ENCODE assay signal across 10 mouse cellular contexts in the genomic region with DNA sequence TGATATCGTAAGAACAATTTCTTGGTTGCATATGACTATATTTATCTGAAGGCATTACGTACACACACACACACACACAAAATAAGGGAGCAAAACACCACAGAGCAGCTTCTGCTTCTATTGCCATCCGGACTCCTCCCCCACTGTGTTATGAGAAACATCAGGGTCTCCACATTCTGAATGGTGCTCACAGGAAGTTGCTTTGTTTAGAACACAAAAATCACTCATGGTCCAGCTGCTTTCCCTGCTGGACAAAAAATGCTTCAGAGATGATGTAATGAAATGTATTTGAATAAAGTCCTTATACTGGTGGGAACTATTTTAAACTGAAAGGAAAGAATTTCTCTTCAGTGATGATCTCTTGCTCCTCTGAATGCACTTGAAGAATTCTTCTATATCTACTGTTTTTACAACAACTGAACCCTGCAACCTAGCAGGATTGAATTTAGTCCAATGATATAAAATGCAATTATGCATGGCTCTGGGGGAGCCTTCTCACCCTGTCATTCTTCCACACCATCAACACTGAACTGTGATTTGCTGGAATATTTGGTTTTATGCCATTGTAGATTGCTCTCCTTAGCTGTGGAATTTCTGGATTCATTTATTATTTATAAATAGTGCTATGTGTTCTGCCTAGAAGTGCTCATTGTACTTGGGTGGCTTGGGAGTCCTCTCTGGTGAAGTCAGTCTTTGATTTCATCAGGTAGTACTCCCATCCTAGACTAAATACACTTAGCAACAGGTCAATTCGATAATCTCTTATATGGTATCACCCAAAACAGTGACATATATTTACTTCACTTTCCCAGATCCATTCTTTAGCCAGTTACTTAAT.
DNase-seq lines count a peak whose midpoint lies in the region; ATAC-seq lines count a peak whose summit lies in the region.
"Had no signal": no experiment of that assay in that cellular context is flagged by ENCODE, and none has a peak within 500 bp of the region (broad histone marks: within the 10 kb centered on the region; RNA-seq: fewer than 3 reads in every experiment).

No protein-coding gene starts in this region.

- H3K9me3 ChIP-seq in limb, embryonic 13.5 days, result no peaks in the 10 kb centered on the region
- no peaks in the 10 kb centered on the region for H3K9me3 ChIP-seq in limb, embryonic 10.5 days (replicated peaks)
- H3K9me3 ChIP-seq in forebrain, embryonic 14.5 days (replicated peaks; ENCODE audit: control insufficient read depth, low read length), result 0 out of 2 replicates have a peak, but pooled peaks cover 2% of the 10 kb centered on the region
- no peaks in the 10 kb centered on the region for H3K9me3 ChIP-seq in hindbrain, embryonic 15.5 days
- H3K9me3 ChIP-seq: megakaryocyte, embryonic 14.5 days had no signal

- DNase-seq in limb, embryonic 10.5 days (ENCODE audit: low spot score), result no peak
- DNase-seq in forebrain, embryonic 14.5 days (ENCODE audit: low spot score), result peak; percentile 82
- peak; percentile 17 for DNase-seq in retina, postnatal 7 days (ENCODE audit: low read depth, low spot score)
- no peak for DNase-seq in right cerebral cortex, adult 18-20 months
- no peak for DNase-seq in frontal cortex, postnatal 25 days (ENCODE audit: low spot score in 2 of 2)

- no peaks in the 10 kb centered on the region for H3K36me3 ChIP-seq in limb, embryonic 13.5 days
- H3K36me3 ChIP-seq in limb, embryonic 10.5 days, result no peaks in the 10 kb centered on the region
- H3K36me3 ChIP-seq in forebrain, embryonic 14.5 days (ENCODE audit: control insufficient read depth, insufficient read depth, low read length), result no peaks in the 10 kb centered on the region
- no peaks in the 10 kb centered on the region for H3K36me3 ChIP-seq in hindbrain, embryonic 15.5 days

- no peaks in the 10 kb centered on the region for H3K27me3 ChIP-seq in limb, embryonic 13.5 days
- no peaks in the 10 kb centered on the region for H3K27me3 ChIP-seq in limb, embryonic 10.5 days (ENCODE audit: low read depth, poor library complexity, severe bottlenecking)
- no peaks in the 10 kb centered on the region for H3K27me3 ChIP-seq in forebrain, embryonic 14.5 days (replicated peaks; ENCODE audit: control insufficient read depth, insufficient read depth, low read length)
- H3K27me3 ChIP-seq in hindbrain, embryonic 15.5 days, result no peaks in the 10 kb centered on the region
- H3K27me3 ChIP-seq: megakaryocyte, embryonic 14.5 days had no signal

- no peak overlapping the region for H3K4me2 ChIP-seq in limb, embryonic 13.5 days (replicated peaks)
- no peak overlapping the region for H3K4me2 ChIP-seq in forebrain, embryonic 14.5 days (ENCODE audit: low read length)
- H3K4me2 ChIP-seq in hindbrain, embryonic 15.5 days, result no peak overlapping the region

- WGBS in limb, embryonic 13.5 days, result 72% methylated on average over 4 of the region's 4 CpGs
- WGBS in limb, embryonic 10.5 days, result 88% methylated on average over 4 of the region's 4 CpGs
- 31% methylated on average over 4 of the region's 4 CpGs for WGBS in forebrain, embryonic 14.5 days
- WGBS in hindbrain, embryonic 15.5 days, result 50% methylated on average over 4 of the region's 4 CpGs

- no peak overlapping the region for H3K27ac ChIP-seq in limb, embryonic 13.5 days
- no peak overlapping the region for H3K27ac ChIP-seq in limb, embryonic 10.5 days
- H3K27ac ChIP-seq in forebrain, embryonic 14.5 days (ENCODE audit: low read depth, low read length), result peak overlapping the region; percentile 22
- no peak overlapping the region for H3K27ac ChIP-seq in hindbrain, embryonic 15.5 days (replicated peaks)
- H3K27ac ChIP-seq: layer of hippocampus, adult 2 months had no signal

- no peak overlapping the region for H3K4me3 ChIP-seq in limb, embryonic 13.5 days
- H3K4me3 ChIP-seq in limb, embryonic 10.5 days, result no peak overlapping the region
- no peak overlapping the region for H3K4me3 ChIP-seq in forebrain, embryonic 14.5 days (ENCODE audit: low read depth, low read length)
- no peak overlapping the region for H3K4me3 ChIP-seq in hindbrain, embryonic 15.5 days
- H3K4me3 ChIP-seq: layer of hippocampus, adult 2 months; megakaryocyte, embryonic 14.5 days had no signal

- H3K4me1 ChIP-seq in limb, embryonic 13.5 days, result peaks cover 5% of the 10 kb centered on the region; the same call in 1 of the 2 replicates
- no peaks in the 10 kb centered on the region for H3K4me1 ChIP-seq in limb, embryonic 10.5 days
- H3K4me1 ChIP-seq in forebrain, embryonic 14.5 days (ENCODE audit: control insufficient read depth, insufficient read depth, low read length), result peaks cover 10% of the 10 kb centered on the region; the same call in 1 of the 2 replicates
- peaks cover 8% of the 10 kb centered on the region; the same call in 1 of the 2 replicates for H3K4me1 ChIP-seq in hindbrain, embryonic 15.5 days (replicated peaks)
- H3K4me1 ChIP-seq: megakaryocyte, embryonic 14.5 days had no signal

- H3K9ac ChIP-seq in limb, embryonic 13.5 days, result no peak overlapping the region
- H3K9ac ChIP-seq in forebrain, embryonic 14.5 days (ENCODE audit: low read length), result no peak overlapping the region
- H3K9ac ChIP-seq in hindbrain, embryonic 15.5 days, result no peak overlapping the region

- peak; percentile 48; the same call in 1 of the 2 replicates for ATAC-seq in limb, embryonic 13.5 days (ENCODE audit: low FRiP score, low read depth)
- ATAC-seq in forebrain, embryonic 14.5 days, result peak; percentile 94
- ATAC-seq in hindbrain, embryonic 15.5 days (ENCODE audit: low FRiP score, low read depth), result peak; percentile 74
- no peak for ATAC-seq in CD4-positive, CD25-positive, alpha-beta regulatory T cell, adult 4 months

Comparison
In these comparisons a context has a peak if more than half of its experiments do, and no peak if none do; other contexts are left out.
1. DNase-seq: peak in forebrain, embryonic 14.5 days (single experiment) and retina, postnatal 7 days (single experiment); none in limb, embryonic 10.5 days (single experiment), right cerebral cortex, adult 18-20 months (single experiment) and frontal cortex, postnatal 25 days (0 of 2).